Mouse (Mus musculus) spleen, postnatal 0 days (tissue): ENCODE measurements around the gene Caskin2. TPM values are rescaled to one million over a fixed set of nuclear protein-coding genes. Genes with fewer than 3 reads are reported as not detected.

Source experiments
- polyA plus RNA-seq: library from polyadenylated mRNA; unstranded; fragments of >200 nt; fragmentation: Nextera tagmentation; extraction: Ambion mirVana; gene quantifications from 2 replicates; pipeline ENCODE4 v1.2.1, GENCODE M21; 2015

Caskin2 gene
- polyA plus RNA-seq, result 4.4 and 5.7 TPM in 2 replicates

DNA sequence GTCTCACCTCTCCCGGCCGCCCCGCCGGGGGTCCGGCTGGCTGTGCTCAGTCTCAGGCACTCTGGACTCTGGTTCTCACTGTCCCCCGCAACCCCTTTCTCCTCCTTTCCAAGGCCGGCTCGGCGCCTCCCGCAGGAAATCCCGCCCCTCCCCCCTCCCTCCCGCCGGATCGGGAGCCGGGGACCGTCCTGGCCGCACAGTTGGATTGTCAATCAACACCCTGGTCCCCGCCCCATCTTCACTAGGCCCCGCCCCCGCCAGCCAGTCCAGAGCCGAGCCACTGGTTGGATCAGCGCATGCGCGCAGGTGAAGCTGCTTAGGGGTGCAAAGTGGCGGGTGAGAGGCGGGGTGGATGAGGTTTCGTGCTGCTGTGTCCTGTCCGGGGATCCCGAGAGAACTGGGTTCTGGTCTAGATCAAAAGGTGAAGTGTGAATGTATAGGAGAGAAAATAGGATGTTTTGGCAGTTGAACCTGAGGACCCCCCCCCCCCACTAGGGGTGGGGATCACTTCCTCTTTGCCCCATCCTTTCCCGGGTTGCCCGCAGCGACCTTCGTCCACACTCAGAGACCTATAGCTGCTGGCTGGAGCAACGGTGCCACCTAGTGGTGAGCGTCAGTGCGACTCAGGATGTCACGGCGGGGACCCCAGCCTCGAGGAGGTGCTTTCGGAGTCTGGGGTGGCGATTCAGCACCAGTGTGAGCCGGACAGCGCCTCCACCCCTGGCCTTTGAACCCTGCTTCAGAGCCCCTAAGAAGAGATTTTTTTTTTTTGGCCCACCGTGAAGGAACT, at the start of gene Caskin2:
Caskin2 (minus strand) TSS at position 133 of the 790 bp plus-strand sequence.

DNA sequence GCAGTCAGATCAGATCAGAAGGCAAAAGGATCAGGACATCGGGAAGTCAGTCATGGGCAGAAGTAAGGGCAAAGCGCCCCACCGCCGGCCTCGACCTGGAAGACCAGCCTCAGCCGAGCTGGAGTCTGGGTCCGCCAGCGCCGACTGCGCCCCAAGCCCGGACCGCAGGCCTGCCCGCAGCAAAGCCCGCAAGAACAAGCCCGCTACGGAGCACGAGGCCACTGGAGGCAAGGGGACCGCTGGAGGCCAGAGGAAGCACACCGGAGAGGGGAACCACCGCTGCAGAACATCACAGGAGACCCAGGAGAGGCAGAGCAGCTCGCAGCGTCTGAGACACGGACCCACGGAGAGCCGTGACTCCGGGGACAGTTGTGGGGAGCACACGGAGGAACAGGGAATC, 44.9 kb upstream of the Caskin2 start, which contains the start of gene Myo15b:
Myo15b (plus strand) TSS at position 53 of the 400 bp plus-strand sequence.

DNA sequence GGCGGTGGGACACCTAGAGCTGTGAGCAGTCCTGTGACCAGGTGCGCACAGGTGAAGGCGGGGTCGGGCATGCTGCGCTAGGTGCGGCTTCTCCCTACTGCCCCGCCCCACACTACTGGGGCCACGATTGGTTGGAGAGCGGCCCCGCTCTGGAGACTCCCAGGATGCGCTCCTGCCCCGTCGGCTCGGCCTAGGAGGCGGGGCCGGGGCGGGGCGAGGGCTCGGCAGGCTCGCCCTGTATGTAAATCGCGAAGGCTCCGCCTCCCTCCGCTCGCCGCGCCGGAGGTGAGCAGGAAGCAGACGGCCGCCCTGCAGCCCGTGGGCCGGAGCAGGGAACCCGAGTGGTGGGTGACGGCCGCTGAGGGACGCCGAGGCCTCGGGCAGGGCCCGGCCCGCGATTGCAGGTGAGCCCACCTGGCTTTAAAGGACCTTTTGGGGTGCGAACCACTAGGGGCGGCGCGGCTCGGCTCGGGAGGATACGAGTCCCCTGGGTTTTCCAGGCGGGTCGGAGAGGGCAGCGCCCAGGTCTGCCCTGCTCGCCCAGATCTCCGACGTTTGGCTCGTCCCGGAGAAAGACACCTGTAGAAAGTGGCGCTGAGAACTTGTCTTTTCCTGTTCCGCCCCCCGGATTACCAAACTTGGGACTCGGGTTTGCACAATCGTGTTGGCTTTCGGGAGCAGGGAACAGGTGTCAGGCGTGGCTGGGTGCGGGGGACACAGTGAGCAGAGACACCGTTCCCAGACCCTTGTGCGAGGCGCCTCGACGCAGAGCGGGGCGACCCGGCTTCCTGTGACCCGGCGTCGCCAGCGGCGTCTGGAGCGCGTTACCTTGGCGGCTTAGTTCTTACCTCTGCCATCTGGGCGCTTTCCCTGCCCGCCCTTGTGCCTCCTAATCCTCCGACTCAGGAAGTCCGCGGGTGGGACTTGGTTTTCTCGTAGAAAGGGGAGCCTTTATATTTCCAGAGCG, 10.6 kb upstream of the Caskin2 start, which contains the start of gene Llgl2:
Llgl2 (plus strand) TSS at position 276 of the 967 bp plus-strand sequence.

DNA sequence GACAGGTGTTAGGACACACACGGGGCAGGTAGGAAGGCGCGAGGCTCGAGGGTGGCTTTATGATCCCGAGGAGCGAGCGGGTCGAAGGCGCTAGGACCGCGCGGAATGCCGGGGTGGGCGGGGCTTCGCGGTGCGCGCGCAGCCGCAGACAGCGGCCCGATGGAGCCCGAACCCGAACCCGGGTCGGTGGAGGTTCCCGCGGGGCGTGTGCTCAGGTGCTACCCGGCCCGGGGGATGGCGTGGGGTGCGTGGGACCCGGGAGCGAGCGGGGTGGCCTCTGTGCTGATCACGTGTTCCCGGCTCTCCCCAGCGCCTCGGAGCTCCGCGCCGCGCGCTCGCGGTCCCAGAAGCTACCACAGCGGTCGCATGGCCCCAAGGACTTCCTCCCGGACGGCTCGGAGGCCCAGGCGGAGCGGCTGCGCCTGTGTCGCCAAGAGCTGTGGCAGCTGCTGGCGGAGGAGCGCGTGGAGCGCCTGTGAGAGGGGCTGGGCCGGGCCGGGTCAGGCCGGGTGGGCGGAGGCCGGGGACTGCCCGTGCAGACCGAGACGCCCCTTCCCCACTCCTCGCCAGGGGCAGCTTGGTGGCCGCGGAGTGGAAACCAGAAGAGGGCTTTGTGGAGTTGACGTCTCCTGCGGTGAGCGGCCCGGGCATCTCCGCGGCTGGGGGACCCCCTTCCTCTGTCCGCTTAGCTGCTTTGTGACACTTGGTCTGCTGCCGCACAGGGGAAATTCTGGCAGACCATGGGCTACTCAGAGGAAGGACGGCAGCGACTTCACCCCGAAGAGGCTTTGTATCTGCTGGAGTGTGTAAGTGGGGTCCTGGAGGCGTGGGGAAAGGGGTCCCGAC, 1.4 kb upstream of the Caskin2 start, which contains the start of gene Tsen54:
Tsen54 (plus strand) TSS at position 120 of the 846 bp plus-strand sequence.

DNA sequence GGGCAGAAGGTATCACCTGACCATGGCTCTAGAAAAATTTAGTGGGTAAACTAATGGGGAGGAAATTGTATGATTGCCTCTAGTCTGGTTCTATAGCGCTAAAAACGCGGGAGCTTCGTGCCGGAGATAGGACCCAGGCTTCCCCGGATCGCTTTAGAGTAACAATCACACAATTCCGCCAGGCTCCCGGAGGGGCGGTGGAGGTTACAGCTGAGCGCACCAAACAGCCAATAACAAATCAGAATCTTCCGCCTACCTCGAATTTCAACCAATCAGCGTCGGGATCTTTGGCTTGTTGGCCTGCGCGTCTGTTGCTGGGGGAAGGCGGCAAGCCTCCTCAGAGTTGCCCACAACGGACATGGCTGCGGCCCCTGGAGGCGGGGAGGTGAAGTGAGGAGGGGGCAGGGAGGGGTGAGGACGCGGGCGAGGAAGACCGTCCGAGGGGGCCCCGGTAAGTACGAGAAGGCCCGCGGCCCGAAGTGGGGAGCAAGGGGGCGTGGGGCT, 48.3 kb downstream of the Caskin2 start, which contains the start of gene Tmem94:
Tmem94 (plus strand) TSS at position 331 of the 504 bp plus-strand sequence.

Other genes starting within 250 kb of the Caskin2 start
- 133 and 153 TPM in 2 replicates for gene Nup85, start 249.2 kb downstream of the Caskin2 start, polyA plus RNA-seq
- gene Mrps7, start 209.7 kb downstream of the Caskin2 start, polyA plus RNA-seq, result 48.3 and 49.0 TPM in 2 replicates
- 8.6 and 8.9 TPM in 2 replicates for gene Gga3, start 209.6 kb downstream of the Caskin2 start, polyA plus RNA-seq
- 40.0 and 42.2 TPM in 2 replicates for gene Mif4gd, start 200.7 kb downstream of the Caskin2 start, polyA plus RNA-seq
- 12.7 and 15.1 TPM in 2 replicates for gene Slc25a19, start 185.3 kb downstream of the Caskin2 start, polyA plus RNA-seq
- 55.2 and 60.1 TPM in 2 replicates for gene Grb2, start 105.0 kb downstream of the Caskin2 start, polyA plus RNA-seq
- gene Tmem94, start 48.2 kb downstream of the Caskin2 start, polyA plus RNA-seq, result 7.7 and 9.8 TPM in 2 replicates
- 16.1 and 18.3 TPM in 2 replicates for gene Tsen54, start 1.1 kb upstream of the Caskin2 start, polyA plus RNA-seq
- gene Llgl2, start 10.4 kb upstream of the Caskin2 start, polyA plus RNA-seq, result 2.9 and 3.4 TPM in 2 replicates
- gene Myo15b, start 44.8 kb upstream of the Caskin2 start, polyA plus RNA-seq, result 0.76 and 0.81 TPM in 2 replicates
- 47.8 and 61.8 TPM in 2 replicates for gene Smim5, start 86.3 kb upstream of the Caskin2 start, polyA plus RNA-seq
- gene Smim6, start 98.4 kb upstream of the Caskin2 start, polyA plus RNA-seq, result 8.5 and 11.9 TPM in 2 replicates
- 26.1 and 26.4 TPM in 2 replicates for gene Sap30bp, start 119.6 kb upstream of the Caskin2 start, polyA plus RNA-seq
- gene Recql5, start 119.8 kb upstream of the Caskin2 start, polyA plus RNA-seq, result 9.9 and 10.8 TPM in 2 replicates
- 0.88 and 0.97 TPM in 2 replicates for gene Itgb4, start 161.1 kb upstream of the Caskin2 start, polyA plus RNA-seq
- gene Galk1, start 199.1 kb upstream of the Caskin2 start, polyA plus RNA-seq, result 46.4 and 52.6 TPM in 2 replicates
- gene H3f3b, start 214.3 kb upstream of the Caskin2 start, polyA plus RNA-seq, result 1,286 and 1,302 TPM in 2 replicates
- 11.0 and 13.6 TPM in 2 replicates for gene Unk, start 216.7 kb upstream of the Caskin2 start, polyA plus RNA-seq